Mouse (Mus musculus): ENCODE measurements at regions not wholly inside any gene's neighbourhood (a gene's known extent, or its start where the extent isn't known, plus 50 kb on each side); places are given as distances from the start of the nearest gene placed in this dataset.

DNA sequence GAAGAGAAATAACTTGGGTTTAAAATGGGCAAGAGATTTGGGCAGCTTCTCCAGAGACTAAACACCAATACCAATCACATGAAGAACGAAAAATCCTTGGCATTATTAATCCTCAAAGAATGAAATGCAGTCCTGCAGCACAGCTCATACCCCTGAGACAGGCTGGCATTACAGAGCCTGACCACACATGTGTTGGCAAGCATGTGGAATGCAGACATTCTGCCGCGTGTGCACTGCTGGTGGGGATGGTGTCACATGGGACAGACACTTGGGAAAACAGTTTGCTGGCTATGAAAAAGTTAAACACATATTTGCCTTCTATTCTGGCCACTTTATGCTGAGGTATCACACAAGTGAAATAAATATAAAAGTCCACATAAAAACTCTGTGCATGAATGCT is 60.4 kb upstream of the Smad3 start:
- TF ChIP-seq CTCF (IDR thresholded peaks at IDR 0.05; ENCODE audit: low read depth, low read length) (no peak), POLR2A (IDR thresholded peaks at IDR 0.05; ENCODE audit: insufficient read depth, low read length) (no peak)

All from ES-Bruce4 (cell line).